Mouse (Mus musculus): ENCODE data around the gene Gm12185. TPM values are rescaled to one million over a fixed set of nuclear protein-coding genes. Genes with fewer than 3 reads are reported as not detected.

Gm12185 gene
- total RNA-seq, 2 experiments from 2014 or later = 0.06 to 0.10 TPM

GRCm38 (mm10) chr11:48863808-48864207 is 128.2 kb downstream of the Gm12185 start:
- intact Hi-C loops (cut with DNase I) = no loop called here

DNA sequence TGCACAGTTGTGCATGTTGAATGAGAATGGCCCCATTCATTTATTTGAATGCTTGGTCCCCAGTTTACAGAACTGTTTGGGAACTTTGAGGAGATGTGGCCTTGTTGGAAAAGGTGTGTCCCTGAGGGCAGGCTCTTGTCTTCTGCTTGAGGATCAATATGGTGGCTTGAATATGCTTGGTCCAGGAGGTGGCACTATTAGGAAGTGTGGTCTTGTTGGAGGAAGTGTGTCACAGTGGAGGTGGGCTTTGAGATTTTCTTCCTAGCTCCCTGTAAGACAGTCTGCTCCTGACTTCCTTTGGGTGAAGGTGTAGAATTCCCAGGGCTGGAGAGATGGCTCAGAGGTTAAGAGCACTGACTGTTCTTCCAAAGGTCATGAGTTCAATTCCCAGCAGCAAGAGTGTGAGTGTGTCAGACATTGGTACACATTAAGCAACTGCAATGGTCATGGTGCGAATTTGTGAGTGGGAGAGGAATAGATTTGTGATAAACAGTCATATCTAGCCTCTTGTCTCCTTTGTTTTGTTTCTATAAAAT is 129.2 kb downstream of the Gm12185 start:
- no peak for DNase-seq
- intact Hi-C loops (cut with DNase I) = no loop called here

More at GRCm38 (mm10) chr11:48863808-48864207, 128.2 kb downstream of the Gm12185 start:
- no peak for DNase-seq

DNA sequence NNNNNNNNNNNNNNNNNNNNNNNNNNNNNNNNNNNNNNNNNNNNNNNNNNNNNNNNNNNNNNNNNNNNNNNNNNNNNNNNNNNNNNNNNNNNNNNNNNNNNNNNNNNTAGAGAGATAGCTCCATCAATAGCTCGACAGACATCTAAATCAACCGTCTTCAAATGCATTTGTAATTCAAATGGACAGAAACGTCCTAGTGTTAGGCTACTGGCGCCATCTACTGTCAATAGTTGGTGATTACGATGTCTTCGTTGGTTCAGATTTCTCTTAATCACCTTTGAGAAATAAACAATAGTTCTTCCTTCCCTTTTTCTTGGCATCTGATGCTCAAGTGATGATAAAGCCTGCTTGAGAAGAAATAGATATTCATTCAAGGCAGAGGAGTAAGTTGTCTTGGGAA is 133.0 kb downstream of the Gm12185 start:
- intact Hi-C loops (cut with DNase I) = loop anchor here (2.0 to 5.0 kb wide), 2 partner anchors 37 to 68 kb away; no protein-coding TSS in a partner anchor
- peak; percentile 46 for DNase-seq

Other genes with a start within 250 kb of the Gm12185 start
- gene Rack1, start 191.9 kb downstream of the Gm12185 start, total RNA-seq (2021) = 100 to 1,000 TPM; 486 to 572 TPM
- gene Trim41, start 174.9 kb downstream of the Gm12185 start, total RNA-seq (2021) = 10 to 100 TPM; 53.6 to 54.3 TPM
- 10 to 100 TPM in 1 of 2 experiments, 1 to 10 TPM in 1; 9.4 to 12.4 TPM for gene Trim7, start 166.1 kb downstream of the Gm12185 start, total RNA-seq (2021)
- 1 to 10 TPM in 1 of 2 experiments, under 1 TPM in 1; 0.89 to 2.4 TPM for gene Gm12184, start 165.6 kb downstream of the Gm12185 start, total RNA-seq (2021)
- 1 to 10 TPM; 1.4 TPM for gene Irgm1, start 120.5 kb downstream of the Gm12185 start, total RNA-seq (2021)
- under 1 TPM in 1 of 2 experiments, not detected in 1; 0.22 TPM for gene Gm5431, start 90.0 kb downstream of the Gm12185 start, total RNA-seq (2021)
- gene Psme2b, start 46.0 kb downstream of the Gm12185 start, total RNA-seq (2021) = 1 to 10 TPM in 1 of 2 experiments, under 1 TPM in 1; 0.60 to 1.0 TPM
- gene Olfr56, start 13.3 kb downstream of the Gm12185 start, total RNA-seq (2021) = not detected
- gene 9930111J21Rik1, start 12.8 kb downstream of the Gm12185 start, total RNA-seq (2021) = under 1 TPM; 0.20 to 0.46 TPM
- not detected for gene Tgtp1, start 1.9 kb upstream of the Gm12185 start, total RNA-seq (2021)
- gene 9930111J21Rik2, start 59.0 kb upstream of the Gm12185 start, total RNA-seq (2021) = 1 to 10 TPM in 1 of 2 experiments, under 1 TPM in 1; 0.56 to 1.0 TPM
- gene Tgtp2, start 72.0 kb upstream of the Gm12185 start, total RNA-seq (2021) = not detected
- gene Ifi47, start 84.4 kb upstream of the Gm12185 start, total RNA-seq (2021) = under 1 TPM; 0.48 to 0.90 TPM
- not detected for gene Olfr1396, start 122.6 kb upstream of the Gm12185 start, total RNA-seq (2021)
- gene Olfr1395, start 150.0 kb upstream of the Gm12185 start, total RNA-seq (2021) = not detected
- gene Olfr1394, start 162.2 kb upstream of the Gm12185 start, total RNA-seq (2021) = not detected
- under 1 TPM; 0.40 to 0.70 TPM for gene Btnl9, start 194.9 kb upstream of the Gm12185 start, total RNA-seq (2021)
- gene Zfp62, start 211.1 kb upstream of the Gm12185 start, total RNA-seq (2021) = 10 to 100 TPM; 47.3 to 50.4 TPM